Mouse (Mus musculus) megakaryocyte, embryonic 14.5 days (primary cell): ENCODE data around the gene Mpped1. TPM values are rescaled to one million over a fixed set of nuclear protein-coding genes. Genes with fewer than 3 reads are reported as not detected.

Experiments used
- H3K27me3 ChIP-seq: replicated peaks from 2 replicates; pipeline ENCODE3; 2012; ENCODE audit warnings: inconsistent platforms
- H3K36me3 ChIP-seq: replicated peaks from 2 replicates; pipeline ENCODE3; 2012; ENCODE audit warnings: low read length, inconsistent platforms, mixed read lengths
- H3K4me1 ChIP-seq: 2 replicates; pipeline ENCODE4 v1.6.1; 2012; ENCODE audit warnings: inconsistent platforms
- H3K4me3 ChIP-seq: replicated peaks from 2 replicates; pipeline ENCODE3; 2012; ENCODE audit warnings: moderate library complexity, mild to moderate bottlenecking, inconsistent platforms
- H3K9me3 ChIP-seq: 2 replicates; pipeline ENCODE4 v1.6.1; 2012; ENCODE audit warnings: inconsistent platforms
- FLI1 ChIP-seq: IDR thresholded peaks from 2 replicates; pipeline ENCODE4 v1.6.1; 2012; ENCODE audit warnings: low read length, inconsistent platforms, mixed read lengths
- GATA1 ChIP-seq: IDR thresholded peaks from 3 replicates; pipeline ENCODE4 v1.6.1; 2012; ENCODE audit warnings: mixed read lengths, low read length, inconsistent platforms, borderline replicate concordance
- polyA plus RNA-seq: library from polyadenylated mRNA; stranded (reverse); fragments of >175 nt; gene quantifications from 2 replicates; pipeline ENCODE4 v1.2.3, GENCODE M21; 2012; ENCODE audit warnings: low replicate concordance; ENCODE audit not compliant: insufficient read depth

Mpped1 gene
- polyA plus RNA-seq, 1 experiment = not detected

GRCm38 (mm10) chr15:83784772-83785171 is 5.5 kb downstream of the Mpped1 start:
- Histone ChIP-seq H3K4me3 (no peak overlapping the region), H3K27me3 (peaks cover 57% of the 10 kb centered on the region), H3K4me1 (no peaks in the 10 kb centered on the region), H3K36me3 (no peaks in the 10 kb centered on the region), H3K9me3 (no peaks in the 10 kb centered on the region)
- TF ChIP-seq FLI1 = no peak
- TF ChIP-seq GATA1 = no peak

DNA sequence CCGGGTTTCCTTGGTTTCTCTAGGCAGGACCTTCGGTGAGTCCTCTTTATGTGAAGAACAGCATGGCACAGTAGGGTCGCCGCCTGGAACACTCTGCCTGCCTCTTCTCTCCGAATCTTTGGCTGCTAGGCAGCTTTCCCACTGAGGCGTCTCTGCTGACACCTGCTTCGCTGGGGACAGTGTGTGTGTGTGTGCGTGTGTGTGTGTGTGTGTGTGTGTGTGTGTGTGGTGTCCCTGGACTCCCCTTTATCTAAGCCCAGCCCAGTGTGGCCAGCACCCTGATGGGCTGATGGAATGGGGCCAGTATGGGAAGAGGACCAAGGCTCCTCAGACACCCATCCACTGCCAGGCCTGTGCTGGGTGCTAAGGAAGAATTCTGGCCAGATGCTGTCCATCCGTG is 9.8 kb downstream of the Mpped1 start:
- Histone ChIP-seq H3K27me3 (peaks cover 28% of the 10 kb centered on the region), H3K4me1 (no peaks in the 10 kb centered on the region), H3K4me3 (no peak overlapping the region), H3K36me3 (no peaks in the 10 kb centered on the region), H3K9me3 (no peaks in the 10 kb centered on the region)
- no peak for TF ChIP-seq FLI1
- TF ChIP-seq GATA1 = no peak

- Histone ChIP-seq H3K9me3 (no peaks in the 10 kb centered on the region), H3K4me3 (no peak overlapping the region), H3K36me3 (no peaks in the 10 kb centered on the region), H3K27me3 (peaks cover 33% of the 10 kb centered on the region), H3K4me1 (no peaks in the 10 kb centered on the region)
- TF ChIP-seq FLI1 = no peak
- no peak for TF ChIP-seq GATA1
These were observed 17.7 kb downstream of the Mpped1 start for GRCm38 (mm10) chr15:83796924-83797323.

- no peaks in the 10 kb centered on the region for H3K36me3 ChIP-seq
- H3K4me1 ChIP-seq = no peaks in the 10 kb centered on the region
- no peaks in the 10 kb centered on the region for H3K9me3 ChIP-seq
- H3K27me3 ChIP-seq = peaks cover 37% of the 10 kb centered on the region
- TF ChIP-seq FLI1 (no peak), GATA1 (no peak)
- H3K4me3 ChIP-seq = no peak overlapping the region
These were observed 19.7 kb downstream of the Mpped1 start for GRCm38 (mm10) chr15:83798964-83799363.

- no peaks in the 10 kb centered on the region for H3K9me3 ChIP-seq
- H3K27me3 ChIP-seq = peaks cover 40% of the 10 kb centered on the region
- no peak overlapping the region for H3K4me3 ChIP-seq
- no peaks in the 10 kb centered on the region for H3K36me3 ChIP-seq
- no peaks in the 10 kb centered on the region for H3K4me1 ChIP-seq
- no peak for TF ChIP-seq GATA1
- no peak for TF ChIP-seq FLI1
These were observed 21.7 kb downstream of the Mpped1 start for GRCm38 (mm10) chr15:83801011-83801410.

DNA sequence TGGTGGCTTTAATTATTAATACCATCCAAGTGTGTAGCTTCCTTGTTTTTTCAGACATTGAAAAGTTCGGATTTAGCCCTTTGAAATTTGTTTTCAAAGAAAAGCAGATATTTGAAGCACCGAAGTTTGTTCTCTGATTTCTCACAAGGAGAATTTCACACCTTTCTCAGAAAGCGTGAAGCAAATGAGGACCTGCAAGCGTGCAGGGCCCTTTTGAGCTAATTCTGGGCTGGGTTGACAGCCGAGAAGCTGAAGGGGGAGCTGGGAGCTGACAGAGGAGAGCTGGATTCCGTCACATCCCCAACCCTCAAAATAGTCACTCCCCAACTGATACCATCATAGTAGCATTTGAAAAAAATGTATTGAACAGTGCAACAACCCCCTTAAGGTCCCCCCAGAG is 34.8 kb downstream of the Mpped1 start:
- H3K27me3 ChIP-seq = no peaks in the 10 kb centered on the region
- TF ChIP-seq GATA1 = no peak
- TF ChIP-seq FLI1 = no peak

GRCm38 (mm10) chr15:83828011-83828410 is 48.7 kb downstream of the Mpped1 start:
- H3K4me1 ChIP-seq = no peaks in the 10 kb centered on the region
- H3K9me3 ChIP-seq = peaks cover 19% of the 10 kb centered on the region
- no peaks in the 10 kb centered on the region for H3K36me3 ChIP-seq
- TF ChIP-seq FLI1 (no peak), GATA1 (no peak)
- H3K27me3 ChIP-seq = no peaks in the 10 kb centered on the region
- H3K4me3 ChIP-seq = no peak overlapping the region

More for the DNA sequence above, 34.8 kb downstream of the Mpped1 start:
- Histone ChIP-seq H3K36me3 (no peaks in the 10 kb centered on the region), H3K4me3 (no peak overlapping the region), H3K9me3 (peaks cover 28% of the 10 kb centered on the region), H3K4me1 (no peaks in the 10 kb centered on the region)

GRCm38 (mm10) chr15:83829226-83829625 is 50.0 kb downstream of the Mpped1 start:
- no peaks in the 10 kb centered on the region for H3K4me1 ChIP-seq
- TF ChIP-seq FLI1 (no peak), GATA1 (no peak)
- no peaks in the 10 kb centered on the region for H3K36me3 ChIP-seq
- H3K9me3 ChIP-seq = peaks cover 27% of the 10 kb centered on the region
- no peak overlapping the region for H3K4me3 ChIP-seq
- H3K27me3 ChIP-seq = no peaks in the 10 kb centered on the region

DNA sequence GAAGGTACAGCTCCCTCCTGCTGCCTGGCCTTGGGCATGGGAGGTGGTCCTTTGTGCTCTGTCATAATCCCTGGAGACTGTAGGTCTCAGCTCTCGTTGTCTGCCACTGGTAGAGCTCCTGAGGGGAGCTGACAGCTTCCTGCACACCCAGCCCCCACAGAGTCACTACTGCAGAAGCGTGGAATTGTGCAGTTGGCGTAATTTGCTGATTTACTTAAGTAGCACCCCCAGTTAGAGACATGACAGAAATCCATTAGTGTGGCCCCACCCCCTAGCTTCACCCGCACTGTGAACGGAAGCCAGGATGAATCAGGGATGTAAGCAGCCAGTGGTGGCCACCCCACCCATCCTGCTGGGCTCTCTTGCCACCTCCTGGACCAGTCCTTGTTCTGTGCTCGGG is 53.0 kb downstream of the Mpped1 start:
- Histone ChIP-seq H3K9me3 (peaks cover 47% of the 10 kb centered on the region), H3K4me3 (no peak overlapping the region)
- no peak for TF ChIP-seq FLI1
- TF ChIP-seq GATA1 = no peak

DNA sequence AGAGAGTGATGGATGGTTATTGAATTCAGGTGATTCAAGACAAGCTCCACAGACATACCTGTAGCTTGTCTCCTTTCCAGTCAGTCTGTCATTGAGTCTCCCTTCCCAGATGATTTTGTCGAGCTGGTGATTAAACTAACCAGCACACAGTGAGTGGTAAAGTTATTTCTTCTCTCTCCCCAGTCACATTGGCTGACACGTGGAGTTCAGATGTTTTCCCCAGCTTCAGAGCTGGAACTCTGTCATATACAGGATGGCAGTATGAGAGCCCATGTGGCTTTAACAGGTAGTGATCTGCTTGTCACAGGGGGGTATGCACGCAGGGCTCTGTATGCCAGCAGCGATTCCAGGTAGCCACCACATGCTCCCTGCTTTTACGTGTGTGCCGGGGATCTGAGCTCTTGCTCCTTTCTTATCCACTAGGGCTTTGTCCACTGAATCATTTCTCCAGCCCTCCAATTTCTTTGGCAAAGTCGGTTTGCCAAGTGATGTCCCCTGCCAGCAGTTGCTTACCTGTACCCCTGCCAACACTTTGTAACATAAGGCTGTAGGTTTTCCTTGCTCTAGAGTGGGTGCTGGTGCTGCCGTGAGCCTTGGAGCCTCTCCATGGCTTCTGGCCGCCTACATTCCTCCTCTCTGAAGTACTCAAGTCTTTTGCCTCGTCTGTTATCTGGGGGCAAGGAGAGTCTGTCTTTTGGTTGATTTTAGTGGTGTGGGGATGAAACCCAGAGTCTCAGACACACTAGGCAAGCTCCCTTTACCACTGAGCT is 61.9 kb downstream of the Mpped1 start:
- TF ChIP-seq GATA1 (no peak), FLI1 (no peak)
- H3K4me1 ChIP-seq = no peaks in the 10 kb centered on the region
- H3K9me3 ChIP-seq = peaks cover 3% of the 10 kb centered on the region; the same call in 1 of the 2 replicates
- H3K36me3 ChIP-seq = no peaks in the 10 kb centered on the region
- peaks cover 30% of the 10 kb centered on the region for H3K27me3 ChIP-seq
- H3K4me3 ChIP-seq = no peak overlapping the region

More for the DNA sequence above, 53.0 kb downstream of the Mpped1 start:
- Histone ChIP-seq H3K4me1 (no peaks in the 10 kb centered on the region), H3K36me3 (no peaks in the 10 kb centered on the region), H3K27me3 (peaks cover under 1% of the 10 kb centered on the region)
